ENCODE assay signal across 9 mouse cellular contexts in the genomic region with DNA sequence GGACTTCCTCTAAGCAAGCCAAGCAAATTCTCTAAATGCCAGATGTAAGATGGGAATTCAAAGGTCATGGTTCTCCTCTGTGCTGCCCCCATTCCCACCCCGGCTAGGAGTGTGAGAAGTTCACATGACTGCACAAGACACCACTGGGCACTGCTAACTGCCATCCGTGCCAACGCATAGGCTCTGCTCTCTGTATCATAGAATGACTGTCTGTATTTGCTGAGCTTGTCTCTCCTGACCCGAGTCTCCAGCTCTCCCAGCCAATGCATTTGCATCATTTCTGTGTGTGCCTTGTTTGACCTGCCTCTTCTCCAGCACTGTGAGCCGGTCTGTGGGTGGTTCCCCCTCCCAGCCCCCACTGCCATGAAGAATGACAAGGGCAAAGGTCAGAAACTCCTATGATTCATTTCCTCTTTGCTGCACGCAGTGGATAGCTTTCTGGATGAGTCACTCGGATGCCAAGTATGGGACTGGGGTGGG. TPM values are rescaled to one million over a fixed set of nuclear protein-coding genes. Genes with fewer than 3 reads are reported as not detected.
A peak's percentile ranks its signal among the peaks of the same experiment; 100 is the strongest.
DNase-seq lines count a peak whose midpoint lies in the region; ATAC-seq lines count a peak whose summit lies in the region.
"Had no signal": no experiment of that assay in that cellular context is flagged by ENCODE, and none has a peak within 500 bp of the region (broad histone marks: within the 10 kb centered on the region; RNA-seq: fewer than 3 reads in every experiment).

No protein-coding gene starts in this region.

- 23% methylated on average over 7 of the region's 7 CpGs for WGBS in embryonic facial prominence, embryonic 14.5 days
- 16% methylated on average over 7 of the region's 7 CpGs for WGBS in intestine, embryonic 14.5 days
- WGBS in liver, embryonic 16.5 days (ENCODE audit: insufficient replicate concordance): 23% methylated on average over 7 of the region's 7 CpGs

- peak; percentile 13 for DNase-seq in retina, postnatal 1 day
- DNase-seq in retina, embryonic 14.5 days (ENCODE audit: low spot score): no peak
- DNase-seq in embryonic facial prominence, embryonic 14.5 days (ENCODE audit: low spot score): no peak
- DNase-seq in intestine, embryonic 14.5 days (ENCODE audit: low spot score): no peak
- DNase-seq in yolk sac, embryonic 10.5 days (ENCODE audit: low spot score): peak; percentile 85
- no peak for DNase-seq in frontal cortex, postnatal 14 days (ENCODE audit: low spot score in 2 of 2)
- no peak for DNase-seq in layer of hippocampus, adult 9-11 months

- no peak overlapping the region for H3K9ac ChIP-seq in embryonic facial prominence, embryonic 14.5 days (ENCODE audit: low read depth, low read length)
- H3K9ac ChIP-seq in intestine, embryonic 14.5 days (ENCODE audit: low read length): no peak overlapping the region
- H3K9ac ChIP-seq in liver, embryonic 16.5 days (ENCODE audit: low read depth, low read length): no peak overlapping the region
- H3K9ac ChIP-seq: midbrain, embryonic 12.5 days had no signal

- no peaks in the 10 kb centered on the region for H3K36me3 ChIP-seq in embryonic facial prominence, embryonic 14.5 days (ENCODE audit: control insufficient read depth, insufficient read depth, low read length)
- H3K36me3 ChIP-seq in intestine, embryonic 14.5 days (ENCODE audit: control insufficient read depth, insufficient read depth, low read length): no peaks in the 10 kb centered on the region
- no peaks in the 10 kb centered on the region for H3K36me3 ChIP-seq in liver, embryonic 16.5 days (ENCODE audit: control insufficient read depth, insufficient read depth)
- H3K36me3 ChIP-seq: midbrain, embryonic 12.5 days had no signal

- H3K27me3 ChIP-seq in embryonic facial prominence, embryonic 14.5 days (replicated peaks; ENCODE audit: control insufficient read depth, insufficient read depth, low read length): no peaks in the 10 kb centered on the region
- H3K27me3 ChIP-seq in intestine, embryonic 14.5 days (replicated peaks; ENCODE audit: control insufficient read depth, insufficient read depth, low read length): no peaks in the 10 kb centered on the region
- H3K27me3 ChIP-seq in liver, embryonic 16.5 days (ENCODE audit: control insufficient read depth, insufficient read depth, low read depth, low read length): no peaks in the 10 kb centered on the region
- H3K27me3 ChIP-seq: midbrain, embryonic 12.5 days had no signal

- H3K9me3 ChIP-seq in embryonic facial prominence, embryonic 14.5 days (ENCODE audit: control insufficient read depth, low read length): no peaks in the 10 kb centered on the region
- H3K9me3 ChIP-seq in intestine, embryonic 14.5 days (ENCODE audit: control insufficient read depth, low read length): no peaks in the 10 kb centered on the region
- H3K9me3 ChIP-seq in liver, embryonic 16.5 days (replicated peaks; ENCODE audit: control insufficient read depth, low read length): no peaks in the 10 kb centered on the region
- H3K9me3 ChIP-seq: midbrain, embryonic 12.5 days had no signal

- H3K27ac ChIP-seq in embryonic facial prominence, embryonic 14.5 days (replicated peaks; ENCODE audit: low read depth, low read length): no peak overlapping the region
- peak overlapping the region; percentile 35; the same call in 1 of the 2 replicates for H3K27ac ChIP-seq in intestine, embryonic 14.5 days (ENCODE audit: low read depth)
- H3K27ac ChIP-seq in liver, embryonic 16.5 days (ENCODE audit: low read length): peak overlapping the region; percentile 42
- H3K27ac ChIP-seq: midbrain, embryonic 12.5 days had no signal

- H3K4me1 ChIP-seq in embryonic facial prominence, embryonic 14.5 days (ENCODE audit: control insufficient read depth, insufficient read depth, low read length): peaks cover 20% of the 10 kb centered on the region
- peaks cover 27% of the 10 kb centered on the region for H3K4me1 ChIP-seq in intestine, embryonic 14.5 days (replicated peaks; ENCODE audit: control insufficient read depth, insufficient read depth, low read length)
- H3K4me1 ChIP-seq in liver, embryonic 16.5 days (ENCODE audit: control insufficient read depth, low read depth, low read length): peaks cover 23% of the 10 kb centered on the region

- H3K4me3 ChIP-seq in embryonic facial prominence, embryonic 14.5 days (ENCODE audit: low read depth, low read length): no peak overlapping the region
- H3K4me3 ChIP-seq in intestine, embryonic 14.5 days (ENCODE audit: low read depth, low read length): no peak overlapping the region
- no peak overlapping the region for H3K4me3 ChIP-seq in liver, embryonic 16.5 days (ENCODE audit: low read depth, low read length)
- H3K4me3 ChIP-seq: midbrain, embryonic 12.5 days had no signal

- peak; percentile 31; the same call in 1 of the 2 replicates for ATAC-seq in embryonic facial prominence, embryonic 14.5 days (ENCODE audit: low read depth)
- peak; percentile 71 for ATAC-seq in intestine, embryonic 14.5 days (replicated peaks; ENCODE audit: low FRiP score, low TSS enrichment, low read depth)
- ATAC-seq in liver, embryonic 16.5 days (ENCODE audit: low read depth): peak; percentile 76

- H3K4me2 ChIP-seq in embryonic facial prominence, embryonic 14.5 days (ENCODE audit: low read depth, low read length): no peak overlapping the region
- no peak overlapping the region for H3K4me2 ChIP-seq in intestine, embryonic 14.5 days (ENCODE audit: low read length)
- H3K4me2 ChIP-seq in liver, embryonic 16.5 days (ENCODE audit: low read depth, low read length): peak overlapping the region; percentile 7; the same call in 1 of the 2 replicates
- H3K4me2 ChIP-seq: midbrain, embryonic 12.5 days had no signal

RNA-seq across cellular contexts. Expression of gene Phlda1, which starts 37.7 kb away (rescaled TPM):
- 36.2 and 43.6 TPM in 2 replicates for polyA plus RNA-seq in embryonic facial prominence, embryonic 14.5 days (2014; fragmentation: Nextera tagmentation; extraction: Ambion mirVana)
- 42.4 and 46.0 TPM in 2 replicates for polyA plus RNA-seq in intestine, embryonic 14.5 days (2014; fragmentation: Nextera tagmentation; extraction: Ambion mirVana)
- 3.1 and 4.7 TPM in 2 replicates for polyA plus RNA-seq in liver, embryonic 16.5 days (2015; fragmentation: Nextera tagmentation; extraction: Ambion mirVana)

Comparison
In these comparisons a context has a peak if more than half of its experiments do, and no peak if none do; other contexts are left out.
1. DNase-seq: peak in retina, postnatal 1 day (single experiment) and yolk sac, embryonic 10.5 days (single experiment); none in retina, embryonic 14.5 days (single experiment), embryonic facial prominence, embryonic 14.5 days (single experiment), intestine, embryonic 14.5 days (single experiment), frontal cortex, postnatal 14 days (0 of 2) and layer of hippocampus, adult 9-11 months (single experiment).
2. Peak in every context shown above with its lines, with median percentiles within 50 percentile points of each other: ATAC-seq.